ENCODE assay signal across 10 mouse cellular contexts in the genomic region with DNA sequence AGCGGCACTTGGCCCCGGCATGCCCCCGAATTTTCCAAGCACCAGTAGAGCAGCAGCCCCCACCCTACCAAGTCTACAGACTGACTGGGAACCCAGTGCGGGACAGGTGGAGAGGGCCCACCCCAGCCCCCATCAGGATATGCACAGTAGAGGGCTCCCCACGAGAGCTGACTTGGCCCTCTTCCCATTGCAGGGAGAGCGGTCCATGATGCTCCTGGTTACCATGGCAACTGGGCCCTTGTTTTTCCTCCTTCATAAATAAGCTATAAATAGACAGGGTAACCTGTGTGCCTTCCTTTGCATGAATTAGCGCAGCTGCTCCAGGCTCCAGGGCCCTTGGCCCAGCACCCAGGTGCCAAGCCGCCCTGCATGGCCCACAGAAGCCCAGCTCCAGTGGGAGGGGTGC. TPM values are rescaled to one million over a fixed set of nuclear protein-coding genes. Genes with fewer than 3 reads are reported as not detected.
DNase-seq lines count a peak whose midpoint lies in the region; ATAC-seq lines count a peak whose summit lies in the region.
"Had no signal": no experiment of that assay in that cellular context is flagged by ENCODE, and none has a peak within 500 bp of the region (broad histone marks: within the 10 kb centered on the region; RNA-seq: fewer than 3 reads in every experiment).

No protein-coding gene starts in this region.

- peaks cover 31% of the 10 kb centered on the region for H3K4me1 ChIP-seq in hindbrain, embryonic 13.5 days (replicated peaks)
- no peaks in the 10 kb centered on the region for H3K4me1 ChIP-seq in hindbrain, embryonic 11.5 days (replicated peaks; ENCODE audit: control insufficient read depth, insufficient read depth, low read length)
- H3K4me1 ChIP-seq in neural tube, embryonic 13.5 days (replicated peaks): peaks cover 27% of the 10 kb centered on the region

- H3K9ac ChIP-seq in hindbrain, embryonic 13.5 days: 0 out of 2 replicates have a peak overlapping the region, but pooled peaks have one; percentile 19
- H3K9ac ChIP-seq in hindbrain, embryonic 11.5 days (ENCODE audit: low read depth, low read length): no peak overlapping the region
- no peak overlapping the region for H3K9ac ChIP-seq in neural tube, embryonic 13.5 days
- H3K9ac ChIP-seq: embryonic facial prominence, embryonic 15.5 days had no signal

- no peaks in the 10 kb centered on the region for H3K9me3 ChIP-seq in hindbrain, embryonic 13.5 days
- H3K9me3 ChIP-seq in hindbrain, embryonic 11.5 days (ENCODE audit: control insufficient read depth, low read length): no peaks in the 10 kb centered on the region
- H3K9me3 ChIP-seq in neural tube, embryonic 13.5 days: no peaks in the 10 kb centered on the region
- H3K9me3 ChIP-seq: embryonic facial prominence, embryonic 15.5 days had no signal

- peak; percentile 55 for ATAC-seq in hindbrain, embryonic 13.5 days (ENCODE audit: low FRiP score)
- ATAC-seq in hindbrain, embryonic 11.5 days (ENCODE audit: low FRiP score): no peak
- peak; percentile 73 for ATAC-seq in neural tube, embryonic 13.5 days (ENCODE audit: low read depth)

- H3K27me3 ChIP-seq in hindbrain, embryonic 13.5 days: 0 out of 2 replicates have a peak, but pooled peaks cover 2% of the 10 kb centered on the region
- H3K27me3 ChIP-seq in hindbrain, embryonic 11.5 days (ENCODE audit: control insufficient read depth, insufficient read depth, low read length): 0 out of 2 replicates have a peak, but pooled peaks cover 2% of the 10 kb centered on the region
- H3K27me3 ChIP-seq in neural tube, embryonic 13.5 days: no peaks in the 10 kb centered on the region
- H3K27me3 ChIP-seq: embryonic facial prominence, embryonic 15.5 days had no signal

- no peak overlapping the region for H3K4me2 ChIP-seq in hindbrain, embryonic 13.5 days
- H3K4me2 ChIP-seq in hindbrain, embryonic 11.5 days (replicated peaks; ENCODE audit: low read depth, low read length): no peak overlapping the region
- no peak overlapping the region for H3K4me2 ChIP-seq in neural tube, embryonic 13.5 days
- H3K4me2 ChIP-seq: embryonic facial prominence, embryonic 15.5 days had no signal

- no peak for DNase-seq in hindbrain, embryonic 11.5 days (ENCODE audit: low spot score)
- peak; percentile 72 for DNase-seq in cerebellum, adult 9-10 months
- DNase-seq in layer of hippocampus, adult 11-12 months (ENCODE audit: low spot score): peak; percentile 68
- no peak for DNase-seq in urinary bladder, adult 2 months (ENCODE audit: low spot score)
- no peak for DNase-seq in thymus, postnatal 10 days (ENCODE audit: low spot score in 2 of 2)
- DNase-seq in lung, postnatal 36 days: no peak
- DNase-seq: heart, postnatal 4 days had no signal

- peak overlapping the region; percentile 76 for H3K27ac ChIP-seq in hindbrain, embryonic 13.5 days
- no peak overlapping the region for H3K27ac ChIP-seq in hindbrain, embryonic 11.5 days (ENCODE audit: low read depth, low read length)
- no peak overlapping the region for H3K27ac ChIP-seq in neural tube, embryonic 13.5 days (replicated peaks)
- H3K27ac ChIP-seq: embryonic facial prominence, embryonic 15.5 days had no signal

- no peaks in the 10 kb centered on the region for H3K36me3 ChIP-seq in hindbrain, embryonic 13.5 days
- H3K36me3 ChIP-seq in hindbrain, embryonic 11.5 days (ENCODE audit: control insufficient read depth, insufficient read depth, low read length): no peaks in the 10 kb centered on the region
- no peaks in the 10 kb centered on the region for H3K36me3 ChIP-seq in neural tube, embryonic 13.5 days
- H3K36me3 ChIP-seq: embryonic facial prominence, embryonic 15.5 days had no signal

- WGBS in hindbrain, embryonic 13.5 days: 52% methylated on average over 8 of the region's 8 CpGs
- WGBS in hindbrain, embryonic 11.5 days: 72% methylated on average over 8 of the region's 8 CpGs
- 46% methylated on average over 8 of the region's 8 CpGs for WGBS in neural tube, embryonic 13.5 days

- no peak overlapping the region for H3K4me3 ChIP-seq in hindbrain, embryonic 13.5 days
- no peak overlapping the region for H3K4me3 ChIP-seq in hindbrain, embryonic 11.5 days (ENCODE audit: low read depth, low read length)
- no peak overlapping the region for H3K4me3 ChIP-seq in neural tube, embryonic 13.5 days
- H3K4me3 ChIP-seq: embryonic facial prominence, embryonic 15.5 days had no signal

RNA-seq across cellular contexts. Expression of a gene that starts 3.3 kb away (rescaled TPM):
- polyA plus RNA-seq in hindbrain, embryonic 13.5 days (2015; fragmentation: Nextera tagmentation; extraction: Ambion mirVana): 314 and 317 TPM in 2 replicates
- 355 and 367 TPM in 2 replicates for polyA plus RNA-seq in hindbrain, embryonic 11.5 days (2014; fragmentation: Nextera tagmentation; extraction: Ambion mirVana)
- 316 and 318 TPM in 2 replicates for polyA plus RNA-seq in neural tube, embryonic 13.5 days (2015; fragmentation: Nextera tagmentation; extraction: Ambion mirVana)
- polyA plus RNA-seq in urinary bladder, adult 2 months (2012; rRNA removed): 178 and 196 TPM in 2 replicates

Comparison
In these comparisons a context has a peak if more than half of its experiments do, and no peak if none do; other contexts are left out.
1. DNase-seq: peak in cerebellum, adult 9-10 months (single experiment) and layer of hippocampus, adult 11-12 months (single experiment); none in hindbrain, embryonic 11.5 days (single experiment), urinary bladder, adult 2 months (single experiment), thymus, postnatal 10 days (0 of 2) and lung, postnatal 36 days (single experiment).